Mouse (Mus musculus) hindbrain, embryonic 14.5 days (tissue): ENCODE results near the gene Nt5dc3. TPM values are rescaled to one million over a fixed set of nuclear protein-coding genes. Genes with fewer than 3 reads are reported as not detected.

Source experiments
- ATAC-seq: fragments of 200-750 bp; cut with Nextera tagmentation; 2 replicates; pipeline ENCODE4 v1.8.0; 2017; ENCODE audit warnings: moderate number of reproducible peaks, mild to moderate bottlenecking, moderate TSS enrichment, moderate library complexity; ENCODE audit not compliant: low FRiP score
- DNase-seq: peaks from one replicate; pipeline ENCODE4 v3.0.0-alpha.2; 2015; ENCODE audit warnings: low spot score
- H3K27ac ChIP-seq: fragments of 300-500 bp; sonication (generic); 2 replicates; pipeline ENCODE4 v1.5.1; 2014; ENCODE audit warnings: mild to moderate bottlenecking, moderate library complexity
- H3K27me3 ChIP-seq: fragments of 300-500 bp; sonication (generic); 2 replicates; pipeline ENCODE4 v1.6.1; 2014; ENCODE audit warnings: mild to moderate bottlenecking, low read length, mixed read lengths; ENCODE audit not compliant: control insufficient read depth, insufficient read depth
- H3K36me3 ChIP-seq: fragments of 300-500 bp; sonication (generic); replicated peaks from 2 replicates; pipeline ENCODE4 v1.6.1; 2014; ENCODE audit not compliant: control insufficient read depth, insufficient read depth
- H3K4me1 ChIP-seq: fragments of 300-500 bp; sonication (generic); replicated peaks from 2 replicates; pipeline ENCODE4 v1.6.1; 2014; ENCODE audit warnings: antibody characterized with exemption, low read length, mixed read lengths; ENCODE audit not compliant: control insufficient read depth, insufficient read depth
- H3K4me2 ChIP-seq: fragments of 300-500 bp; sonication (generic); replicated peaks from 2 replicates; pipeline ENCODE4 v1.6.1; 2014; ENCODE audit warnings: mild to moderate bottlenecking, moderate library complexity
- H3K4me3 ChIP-seq: fragments of 300-500 bp; sonication (generic); replicated peaks from 2 replicates; pipeline ENCODE4 v1.5.1; 2014; ENCODE audit warnings: mild to moderate bottlenecking, low read length
- H3K9ac ChIP-seq: fragments of 300-500 bp; sonication (generic); 2 replicates; pipeline ENCODE4 v1.6.1; 2014
- H3K9me3 ChIP-seq: fragments of 300-500 bp; sonication (generic); 2 replicates; pipeline ENCODE4 v1.6.1; 2016; ENCODE audit warnings: low read length; ENCODE audit not compliant: control insufficient read depth
- WGBS: fragments of 180-500 bp; shearing (Covaris S2); extraction: QIAGEN DNeasy Blood & Tissue Kit; methylation state at CpG from one replicate; pipeline ENCODE4 v1.1.7; 2014; 5-methylcytosine and 5-hydroxymethylcytosine counted together
- polyA plus RNA-seq: library from polyadenylated mRNA; unstranded; fragments of >200 nt; fragmentation: Nextera tagmentation; extraction: Ambion mirVana; gene quantifications from 2 replicates; pipeline ENCODE4 v1.2.1, GENCODE M21; 2014

Nt5dc3 gene
- polyA plus RNA-seq, 1 experiment from 2014 or later, result 17.3 TPM

GRCm38 (mm10) chr10:86761236-86761635 is 17.6 kb upstream of the Nt5dc3 start:
- no peak for DNase-seq
- ATAC-seq, result no peak
- H3K4me1 ChIP-seq, result no peaks in the 10 kb centered on the region
- no peaks in the 10 kb centered on the region for H3K36me3 ChIP-seq
- H3K9ac ChIP-seq, result no peak overlapping the region
- H3K4me2 ChIP-seq, result no peak overlapping the region
- 84% methylated on average over 1 of the region's 1 CpGs for WGBS
- H3K4me3 ChIP-seq, result no peak overlapping the region
- no peak overlapping the region for H3K27ac ChIP-seq
- H3K9me3 ChIP-seq, result no peaks in the 10 kb centered on the region
- H3K27me3 ChIP-seq, result no peaks in the 10 kb centered on the region

DNA sequence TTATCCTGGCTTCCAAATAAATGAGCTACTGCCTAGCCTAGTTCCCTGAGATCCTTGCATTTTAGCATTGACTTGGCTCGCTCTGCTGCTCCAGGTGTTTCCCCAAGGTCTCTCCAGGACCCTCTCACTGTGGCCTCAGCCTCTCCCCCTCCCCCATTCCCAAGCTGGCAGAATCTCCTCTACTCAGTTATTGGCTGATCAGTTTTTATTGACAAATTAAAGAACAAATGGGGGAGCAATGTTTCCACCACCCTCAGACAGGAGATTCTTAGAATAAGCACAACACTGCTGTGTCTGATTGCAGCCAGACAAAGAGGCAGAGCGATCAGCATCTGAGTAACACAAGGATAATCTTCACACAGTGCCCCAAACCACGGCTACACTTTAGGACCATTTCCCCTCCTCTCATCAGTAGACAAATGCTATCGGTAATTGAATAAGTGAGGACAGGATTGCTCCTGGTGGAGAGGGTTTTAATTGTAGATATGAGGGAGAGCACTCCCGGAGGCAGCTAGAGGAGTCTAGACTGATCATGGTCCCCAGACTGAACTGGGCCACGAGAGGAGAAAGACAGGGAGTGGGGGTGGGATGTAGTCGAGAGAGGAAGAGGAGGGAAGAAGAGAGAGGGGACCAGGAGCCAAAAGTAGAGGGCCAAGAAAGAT is 17.0 kb upstream of the Nt5dc3 start:
- no peak overlapping the region for H3K4me3 ChIP-seq

GRCm38 (mm10) chr10:86762384-86762730 is 16.4 kb upstream of the Nt5dc3 start:
- H3K4me1 ChIP-seq, result no peaks in the 10 kb centered on the region
- no peaks in the 10 kb centered on the region for H3K9me3 ChIP-seq
- WGBS, result 73% methylated on average over 3 of the region's 3 CpGs
- no peak overlapping the region for H3K9ac ChIP-seq
- ATAC-seq, result no peak
- no peak for DNase-seq
- no peaks in the 10 kb centered on the region for H3K27me3 ChIP-seq
- H3K4me2 ChIP-seq, result no peak overlapping the region
- no peak overlapping the region for H3K4me3 ChIP-seq
- H3K36me3 ChIP-seq, result no peaks in the 10 kb centered on the region
- 0 out of 2 replicates have a peak overlapping the region, but pooled peaks have one; percentile 2 for H3K27ac ChIP-seq

More for the DNA sequence above, 17.0 kb upstream of the Nt5dc3 start:
- Histone ChIP-seq H3K4me2 (no peak overlapping the region), H3K9me3 (no peaks in the 10 kb centered on the region), H3K27ac (0 out of 2 replicates have a peak overlapping the region, but pooled peaks have one; percentile 2), H3K9ac (no peak overlapping the region), H3K27me3 (no peaks in the 10 kb centered on the region), H3K4me1 (no peaks in the 10 kb centered on the region), H3K36me3 (no peaks in the 10 kb centered on the region)
- ATAC-seq (peak; percentile 69), DNase-seq (no peak)
- WGBS, result 40% methylated on average over 7 of the region's 7 CpGs

DNA sequence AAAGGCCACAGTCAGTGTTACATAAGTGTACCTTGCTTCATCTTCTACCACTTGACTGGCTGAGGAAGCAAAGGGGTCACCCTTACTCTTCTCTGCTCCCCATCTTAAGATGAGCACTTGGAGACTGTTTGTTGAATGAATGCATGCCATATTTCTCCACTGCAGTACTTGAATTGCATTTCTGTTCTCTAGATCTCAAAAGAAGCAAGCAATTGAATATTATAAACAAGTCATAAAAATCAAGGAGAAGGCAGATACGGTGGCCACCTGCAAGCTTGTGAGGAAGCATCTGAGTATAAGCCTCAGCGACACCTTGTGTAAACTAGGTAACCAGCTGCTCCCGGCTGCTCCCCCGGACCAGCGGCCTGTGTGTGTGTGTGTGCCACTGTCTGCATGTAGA is 15.1 kb upstream of the Nt5dc3 start, which contains the start of gene Gm49358:
Gm49358 (plus strand) TSS at position 301 of the 400 bp plus-strand sequence.
- H3K4me2 ChIP-seq, result no peak within 1 kb of the TSS
- no peak within 1 kb of the TSS for H3K4me3 ChIP-seq
- no peaks in the 10 kb centered on the region for H3K36me3 ChIP-seq
- H3K27me3 ChIP-seq, result no peaks in the 10 kb centered on the region
- 93% methylated on average over 5 of the region's 5 CpGs for whole genome bisulfite sequencing
- no peak for DNase-seq
- H3K9ac ChIP-seq, result no peak within 1 kb of the TSS
- H3K4me1 ChIP-seq, result no peaks in the 10 kb centered on the region
- no peak for ATAC-seq
- no peak within 1 kb of the TSS for H3K27ac ChIP-seq
- no peaks in the 10 kb centered on the region for H3K9me3 ChIP-seq

DNA sequence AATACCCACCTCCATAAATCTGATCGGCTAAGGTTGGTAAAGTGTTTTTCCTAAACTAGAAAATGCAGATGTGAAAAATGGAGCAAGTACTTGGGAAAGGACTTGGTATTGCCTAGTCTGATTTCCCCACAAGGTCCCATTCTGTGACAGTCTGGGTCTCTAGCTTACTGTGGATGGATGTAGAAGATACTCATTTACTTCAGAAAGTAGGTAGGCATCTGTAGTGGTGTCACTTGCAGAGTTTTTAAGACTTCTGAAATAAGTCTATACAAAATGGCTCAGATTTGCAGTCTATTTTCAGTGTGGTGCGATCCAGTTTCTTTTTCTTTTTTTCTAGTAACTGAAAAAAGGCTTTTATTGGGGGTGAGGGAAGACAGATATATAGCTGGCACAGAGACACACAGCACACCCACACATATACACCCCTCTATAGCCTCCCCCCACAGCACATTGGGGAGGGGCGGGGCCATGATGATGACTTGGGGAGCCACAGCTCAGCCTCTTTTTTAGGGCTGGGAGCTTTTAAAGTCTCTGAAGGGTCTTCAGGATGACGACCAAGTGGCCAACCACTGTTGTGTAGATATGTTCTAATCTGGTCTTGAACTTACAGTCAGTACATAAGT is 13.3 kb upstream of the Nt5dc3 start:
- no peak overlapping the region for H3K27ac ChIP-seq
- H3K4me2 ChIP-seq, result no peak overlapping the region
- H3K36me3 ChIP-seq, result no peaks in the 10 kb centered on the region
- H3K27me3 ChIP-seq, result no peaks in the 10 kb centered on the region
- no peak overlapping the region for H3K4me3 ChIP-seq
- no peak overlapping the region for H3K9ac ChIP-seq
- H3K9me3 ChIP-seq, result no peaks in the 10 kb centered on the region
- H3K4me1 ChIP-seq, result peaks cover 8% of the 10 kb centered on the region; the same call in 1 of the 2 replicates
- DNase-seq (no peak), ATAC-seq (no peak)
- WGBS, result 91% methylated on average over 4 of the region's 4 CpGs

DNA sequence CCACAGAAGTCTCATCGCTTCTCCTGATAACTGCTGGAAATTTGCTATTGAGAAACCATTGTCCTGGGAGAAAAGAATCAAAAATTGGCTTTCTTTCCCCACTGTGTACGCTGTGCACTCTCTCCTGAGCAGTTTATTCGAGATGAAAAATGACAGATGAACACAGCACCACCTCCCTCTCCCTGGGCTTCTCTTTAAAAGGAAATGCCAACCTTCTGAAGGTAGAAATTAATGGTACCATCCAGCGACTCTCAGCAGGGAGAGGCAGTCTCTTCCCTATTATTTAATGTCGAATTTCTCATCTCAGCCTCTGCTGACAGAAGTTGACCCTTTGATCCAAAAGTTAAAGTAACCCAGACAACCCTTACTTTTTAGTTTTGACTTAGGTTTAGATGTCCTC is 9.6 kb upstream of the Nt5dc3 start:
- Histone ChIP-seq H3K4me2 (no peak overlapping the region), H3K9me3 (no peaks in the 10 kb centered on the region), H3K4me3 (no peak overlapping the region), H3K27me3 (no peaks in the 10 kb centered on the region), H3K36me3 (no peaks in the 10 kb centered on the region), H3K9ac (no peak overlapping the region), H3K4me1 (peaks cover 8% of the 10 kb centered on the region; the same call in 1 of the 2 replicates), H3K27ac (peak overlapping the region; percentile 61; the same call in 1 of the 2 replicates)
- DNase-seq (no peak), ATAC-seq (no peak)
- WGBS, result 56% methylated on average over 5 of the region's 5 CpGs

GRCm38 (mm10) chr10:86769797-86770196 is 9.0 kb upstream of the Nt5dc3 start:
- WGBS, result 18% methylated on average over 4 of the region's 4 CpGs
- Histone ChIP-seq H3K4me1 (peaks cover 8% of the 10 kb centered on the region; the same call in 1 of the 2 replicates), H3K27me3 (no peaks in the 10 kb centered on the region), H3K4me2 (no peak overlapping the region), H3K27ac (no peak overlapping the region), H3K36me3 (no peaks in the 10 kb centered on the region), H3K9me3 (no peaks in the 10 kb centered on the region), H3K9ac (no peak overlapping the region), H3K4me3 (no peak overlapping the region)
- DNase-seq (peak; percentile 48), ATAC-seq (peak; percentile 44; the same call in 1 of the 2 replicates)

DNA sequence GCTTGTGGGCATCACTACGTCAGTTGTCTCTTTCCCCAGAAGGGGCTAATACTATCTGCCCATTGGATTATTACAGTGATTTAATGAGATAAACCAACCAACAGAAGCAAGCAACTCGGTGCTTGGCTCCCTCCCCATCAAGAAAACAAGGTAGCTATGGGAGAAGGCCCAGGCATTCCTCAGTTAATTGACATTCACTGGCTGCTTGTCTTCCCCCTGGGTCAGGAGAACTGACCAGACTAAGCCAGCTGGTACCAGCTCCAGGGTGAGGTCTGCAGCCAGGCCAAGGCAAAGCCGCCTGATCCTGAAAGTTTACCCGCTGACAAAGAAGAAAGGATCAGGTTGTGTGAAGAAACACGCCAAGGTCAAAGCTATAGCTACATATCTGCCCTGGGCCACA is 7.1 kb upstream of the Nt5dc3 start:
- no peaks in the 10 kb centered on the region for H3K36me3 ChIP-seq
- peaks cover 8% of the 10 kb centered on the region; the same call in 1 of the 2 replicates for H3K4me1 ChIP-seq
- H3K27ac ChIP-seq, result no peak overlapping the region
- H3K4me3 ChIP-seq, result no peak overlapping the region
- DNase-seq (no peak), ATAC-seq (no peak)
- H3K9ac ChIP-seq, result no peak overlapping the region
- 73% methylated on average over 5 of the region's 5 CpGs for WGBS
- H3K27me3 ChIP-seq, result no peaks in the 10 kb centered on the region
- no peaks in the 10 kb centered on the region for H3K9me3 ChIP-seq
- H3K4me2 ChIP-seq, result no peak overlapping the region

- Histone ChIP-seq H3K4me2 (no peak overlapping the region), H3K36me3 (no peaks in the 10 kb centered on the region), H3K4me3 (no peak overlapping the region), H3K9ac (no peak overlapping the region), H3K4me1 (peaks cover 8% of the 10 kb centered on the region; the same call in 1 of the 2 replicates), H3K27me3 (no peaks in the 10 kb centered on the region), H3K9me3 (no peaks in the 10 kb centered on the region), H3K27ac (no peak overlapping the region)
- WGBS, result 69% methylated on average over 6 of the region's 6 CpGs
- DNase-seq (peak; percentile 57), ATAC-seq (no peak)
Measured at GRCm38 (mm10) chr10:86772231-86772631, 6.6 kb upstream of the Nt5dc3 start.
